Mouse (Mus musculus) bone marrow, adult 2 months (tissue): Measurements from ENCODE around the gene Zfp786. TPM values are rescaled to one million over a fixed set of nuclear protein-coding genes. Genes with fewer than 3 reads are reported as not detected.

Experiments used
- H3K27ac ChIP-seq: fragments of 200-500 bp; 2 replicates; pipeline ENCODE4 v1.5.1; 2012; ENCODE audit warnings: low read depth, mild to moderate bottlenecking, control low read depth, inconsistent platforms, low read length; ENCODE audit not compliant: control insufficient read depth, poor library complexity, insufficient read depth
- H3K4me1 ChIP-seq: fragments of 200-500 bp; 2 replicates; pipeline ENCODE4 v1.6.1; 2011; ENCODE audit warnings: low read length; ENCODE audit not compliant: control insufficient read depth, insufficient read depth
- H3K4me3 ChIP-seq: fragments of 200-500 bp; replicated peaks from 2 replicates; pipeline ENCODE3; 2011; ENCODE audit warnings: mild to moderate bottlenecking, low read depth, low read length, control low read depth; ENCODE audit not compliant: control insufficient read depth
- CTCF ChIP-seq: fragments of 200-500 bp; IDR thresholded peaks from 2 replicates; pipeline ENCODE4 v1.5.1; 2011; ENCODE audit warnings: low read length, control low read depth; ENCODE audit not compliant: control insufficient read depth, insufficient read depth
- POLR2A ChIP-seq: fragments of 200-500 bp; IDR thresholded peaks from 2 replicates; pipeline ENCODE4 v1.6.1; 2011; ENCODE audit warnings: low read depth, mild to moderate bottlenecking, control low read depth, low read length, borderline replicate concordance; ENCODE audit not compliant: control insufficient read depth
- WGBS: fragments of 180-500 bp; shearing (Covaris S2); methylation state at CpG from one replicate; pipeline ENCODE4 v1.1.7; 2018; 5-methylcytosine and 5-hydroxymethylcytosine counted together
- polyA plus RNA-seq: library from polyadenylated mRNA; stranded (reverse); fragments of >200 nt; gene quantifications from 2 replicates; pipeline ENCODE4 v1.2.4, GENCODE M21; 2011; ENCODE audit warnings: low replicate concordance; ENCODE audit not compliant: missing spikeins, insufficient read depth, insufficient read length

Gene Zfp786
- polyA plus RNA-seq, 1 experiment, result not detected

DNA sequence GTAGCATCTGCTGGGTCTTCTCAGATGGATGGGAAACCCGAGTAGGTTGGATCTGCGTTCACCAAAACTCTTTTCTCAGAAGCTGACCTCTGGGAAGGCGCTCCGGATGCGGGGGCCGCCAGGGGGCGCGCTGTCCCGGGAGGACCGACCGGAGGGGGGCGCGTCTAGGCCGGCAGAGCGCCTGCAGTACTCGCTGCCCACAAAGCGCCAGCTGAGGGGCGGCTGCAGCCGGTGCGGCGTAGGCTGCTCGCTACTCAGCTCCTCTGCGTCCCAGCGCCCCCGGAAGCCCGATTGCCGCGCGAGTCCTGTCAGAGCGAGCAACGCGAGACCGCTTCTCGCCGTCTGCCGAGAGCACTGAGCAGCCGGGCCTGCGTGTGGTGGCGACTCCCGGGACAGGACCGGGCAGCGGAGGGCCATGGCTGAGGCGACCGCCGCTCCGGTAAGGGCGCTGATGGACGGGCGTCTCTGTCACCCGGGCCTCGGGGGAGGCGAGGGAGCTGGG is 4.9 kb upstream of the Zfp786 start, which contains the start of gene Zfp398:
Zfp398 (plus strand) TSS at position 180 of the 502 bp plus-strand sequence.
- Histone ChIP-seq H3K4me1 (no peaks in the 10 kb centered on the region; the same call in 1 of the 2 replicates), H3K4me3 (peak within 1 kb of the TSS; percentile 95), H3K27ac (peak within 1 kb of the TSS; percentile 96)
- peak; percentile 64; the same call in 1 of the 2 replicates for TF ChIP-seq POLR2A
- TF ChIP-seq CTCF, result peak; percentile 85
- under 1% methylated on average over 52 of the region's 52 CpGs for WGBS

DNA sequence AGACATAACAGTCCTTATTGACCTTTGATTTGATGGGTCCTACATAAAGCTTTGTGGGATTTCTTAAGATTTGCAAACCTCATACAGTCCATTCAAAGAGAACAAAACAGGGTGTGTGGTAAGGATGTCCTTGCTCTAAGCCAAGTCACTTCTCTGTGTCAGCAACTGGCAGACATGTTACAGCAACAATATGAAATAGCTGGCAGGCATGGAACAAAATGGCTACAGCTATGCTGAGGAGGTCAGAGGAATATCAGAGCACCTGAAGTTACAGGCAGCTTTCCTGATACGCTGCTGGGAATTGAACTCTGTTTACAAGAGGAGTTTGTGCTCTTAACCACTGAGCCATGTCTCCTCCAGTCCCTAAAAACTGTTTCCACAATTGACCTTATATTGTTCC is 1.6 kb upstream of the Zfp786 start:
- Histone ChIP-seq H3K4me3 (no peak overlapping the region), H3K27ac (no peak overlapping the region), H3K4me1 (no peaks in the 10 kb centered on the region; the same call in 1 of the 2 replicates)
- TF ChIP-seq CTCF (no peak), POLR2A (no peak)
- WGBS, result 86% methylated on average over 1 of the region's 1 CpGs

DNA sequence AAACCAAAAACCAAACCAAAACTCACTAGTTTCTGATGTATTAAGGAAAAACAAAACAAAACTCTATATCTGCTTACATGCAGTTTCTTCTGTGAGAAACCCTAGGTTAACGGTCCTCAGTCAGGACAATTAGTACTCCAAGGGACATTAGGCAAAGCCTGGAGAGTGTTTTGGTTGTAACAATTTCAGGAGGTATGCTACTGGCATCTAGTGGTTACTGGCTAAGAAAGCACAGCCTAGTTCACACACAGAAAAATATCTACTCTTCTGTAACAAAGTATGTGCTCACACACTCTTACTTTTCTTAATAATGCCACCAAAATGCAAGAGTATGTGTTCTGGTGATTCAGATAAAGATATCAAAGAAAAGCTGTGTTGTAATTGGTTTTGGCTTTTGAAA is 1.7 kb downstream of the Zfp786 start:
- WGBS, result 36% methylated on average over 1 of the region's 1 CpGs
- TF ChIP-seq POLR2A (no peak), CTCF (no peak)
- H3K4me1 ChIP-seq, result no peaks in the 10 kb centered on the region; the same call in 1 of the 2 replicates
- no peak overlapping the region for H3K4me3 ChIP-seq
- no peak overlapping the region for H3K27ac ChIP-seq

DNA sequence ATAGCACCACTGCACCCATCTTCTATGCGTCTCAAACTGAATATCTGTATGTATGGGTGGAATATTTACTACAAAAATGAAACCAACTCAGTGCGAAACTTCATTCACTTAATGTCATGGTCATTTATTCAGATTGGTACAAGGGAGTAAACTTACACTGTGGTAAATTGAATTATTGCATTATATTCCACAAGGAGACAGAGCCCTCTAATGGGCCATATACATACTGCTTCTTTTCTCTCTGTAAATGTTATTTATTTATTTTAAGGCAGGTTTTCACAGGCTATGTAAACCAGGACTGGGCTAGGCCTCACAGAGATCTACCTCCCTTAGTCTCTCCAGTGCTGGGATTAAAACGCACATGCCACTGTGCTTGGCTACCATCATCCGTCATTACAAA is 3.2 kb downstream of the Zfp786 start:
- 89% methylated on average over 4 of the region's 4 CpGs for WGBS
- no peak for TF ChIP-seq CTCF
- TF ChIP-seq POLR2A, result no peak
- no peak overlapping the region for H3K27ac ChIP-seq

DNA sequence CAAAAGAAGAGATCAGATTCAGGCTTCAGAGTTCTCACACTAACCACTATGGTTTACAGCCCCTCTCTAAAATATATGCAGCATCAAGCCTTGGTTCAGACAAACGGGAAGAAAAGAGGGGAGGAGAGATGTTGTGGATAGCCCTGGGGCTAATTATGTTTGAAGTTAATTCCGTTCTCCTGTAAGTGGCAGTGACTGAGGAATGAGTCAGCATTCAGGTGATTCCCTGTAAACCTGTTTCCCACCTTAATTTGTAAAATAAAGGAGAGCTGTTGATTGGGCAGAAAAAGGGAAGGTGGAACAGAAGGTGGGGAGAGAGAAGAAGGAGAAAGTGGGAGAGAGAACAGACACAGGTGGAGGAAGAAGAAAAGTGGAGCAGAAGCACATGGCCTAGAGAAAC is 6.4 kb downstream of the Zfp786 start:
- Histone ChIP-seq H3K4me3 (no peak overlapping the region), H3K27ac (no peak overlapping the region), H3K4me1 (no peaks in the 10 kb centered on the region)
- TF ChIP-seq POLR2A (no peak), CTCF (no peak)
- WGBS, result 81% methylated on average over 2 of the region's 2 CpGs

More for the DNA sequence above, 3.2 kb downstream of the Zfp786 start:
- no peak overlapping the region for H3K4me3 ChIP-seq
- H3K4me1 ChIP-seq, result no peaks in the 10 kb centered on the region; the same call in 1 of the 2 replicates

DNA sequence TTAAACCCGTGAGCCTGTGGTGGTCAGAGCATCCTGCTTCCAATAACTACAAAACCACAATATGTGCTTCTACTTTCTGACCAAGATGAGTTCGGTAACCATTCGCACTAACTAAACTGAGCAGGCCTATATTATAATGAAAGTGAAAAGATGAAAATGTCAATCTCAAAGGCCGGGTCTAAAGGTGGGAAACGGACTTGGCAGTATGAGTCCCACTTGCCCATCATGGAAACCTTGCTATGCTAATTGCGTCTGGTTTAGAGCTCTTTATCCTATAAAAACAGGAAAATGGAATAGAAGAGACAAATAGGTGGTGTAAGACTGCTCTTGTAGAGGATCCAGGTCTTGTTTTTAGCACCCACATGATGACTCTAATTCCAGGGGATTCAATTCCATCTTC is 8.9 kb downstream of the Zfp786 start:
- 76% methylated on average over 6 of the region's 6 CpGs for WGBS
- Histone ChIP-seq H3K27ac (no peak overlapping the region), H3K4me3 (no peak overlapping the region), H3K4me1 (no peaks in the 10 kb centered on the region)
- no peak for TF ChIP-seq POLR2A

DNA sequence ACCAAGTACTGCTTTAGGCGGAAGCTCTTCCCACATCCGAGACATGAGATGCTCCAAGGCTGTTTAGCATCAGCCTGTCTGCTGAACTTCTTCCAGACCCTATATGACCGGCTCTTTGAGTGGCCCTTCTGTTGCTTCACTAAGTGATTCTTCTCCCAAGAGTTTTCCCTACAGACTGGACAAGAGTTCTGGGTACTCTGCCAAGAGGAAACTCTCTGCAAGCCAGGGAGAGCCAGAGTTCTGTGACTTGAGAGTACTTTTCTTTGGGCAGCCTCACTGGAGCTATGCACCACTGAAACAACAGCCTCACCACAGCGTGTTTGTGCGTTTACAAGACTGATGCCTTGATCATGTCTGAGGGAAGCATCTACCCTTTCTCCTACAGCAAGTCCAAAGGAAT is 9.4 kb downstream of the Zfp786 start:
- no peak overlapping the region for H3K27ac ChIP-seq

DNA sequence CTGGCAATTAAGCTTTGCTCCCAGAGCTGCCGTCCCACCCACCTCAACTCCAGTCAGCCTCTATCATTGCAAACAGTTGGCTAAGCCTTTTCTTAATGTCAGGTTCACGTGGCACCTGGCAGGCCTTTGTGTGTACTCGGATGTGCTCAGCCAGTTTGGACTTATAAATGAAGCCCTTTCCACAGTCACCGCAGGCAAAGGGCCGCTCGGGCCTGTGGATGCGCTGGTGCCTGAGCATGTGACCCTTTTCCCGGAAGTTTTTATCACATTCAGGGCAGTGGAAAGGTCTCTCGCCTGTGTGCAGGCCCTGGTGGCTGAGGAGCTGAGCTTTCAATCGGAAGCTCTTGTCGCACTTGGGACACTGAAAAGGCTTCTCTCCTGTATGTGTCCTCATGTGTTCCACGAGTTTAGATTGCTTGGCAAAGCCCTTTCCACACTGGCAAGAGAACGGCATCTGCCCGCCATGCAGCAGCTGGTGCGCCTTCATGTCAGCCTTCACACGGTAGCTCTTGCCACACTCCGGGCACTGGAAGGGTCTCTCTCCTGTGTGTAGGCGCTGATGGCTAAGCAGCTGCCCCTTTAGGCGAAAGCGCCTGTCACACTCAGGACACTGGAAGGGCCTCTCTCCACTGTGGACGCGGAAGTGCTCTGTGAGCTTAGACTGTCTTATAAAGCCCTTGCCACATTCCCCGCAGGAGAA is 10.9 kb downstream of the Zfp786 start:
- 90% methylated on average over 23 of the region's 23 CpGs for WGBS
- H3K4me3 ChIP-seq, result no peak overlapping the region
- H3K27ac ChIP-seq, result no peak overlapping the region
- no peaks in the 10 kb centered on the region for H3K4me1 ChIP-seq
- TF ChIP-seq POLR2A, result no peak
- no peak for TF ChIP-seq CTCF

More for the DNA sequence above, 9.4 kb downstream of the Zfp786 start:
- no peak overlapping the region for H3K4me3 ChIP-seq
- H3K4me1 ChIP-seq, result no peaks in the 10 kb centered on the region
- 86% methylated on average over 5 of the region's 5 CpGs for WGBS
- TF ChIP-seq CTCF (no peak), POLR2A (no peak)
